8 mouse cellular contexts compared by ENCODE assay signal in genomic region chr2:170450933-170451332, GRCm38 (mm10). TPM values are rescaled to one million over a fixed set of nuclear protein-coding genes. Genes with fewer than 3 reads are reported as not detected.
DNase-seq lines count a peak whose midpoint lies in the region; ATAC-seq lines count a peak whose summit lies in the region.

No protein-coding gene starts in this region.

- H3K4me3 ChIP-seq in hindbrain, embryonic 16.5 days (ENCODE audit: low read length): no peak overlapping the region

- WGBS in hindbrain, embryonic 16.5 days: 7% methylated on average over 9 of the region's 9 CpGs

- ATAC-seq in hindbrain, embryonic 16.5 days: peak; percentile 40

- no peak overlapping the region for H3K27ac ChIP-seq in hindbrain, embryonic 16.5 days (ENCODE audit: low read depth, low read length)

- H3K27me3 ChIP-seq in hindbrain, embryonic 16.5 days (replicated peaks; ENCODE audit: control insufficient read depth, insufficient read depth, low read length): no peaks in the 10 kb centered on the region

- H3K9me3 ChIP-seq in hindbrain, embryonic 16.5 days (ENCODE audit: control insufficient read depth, low read length): no peaks in the 10 kb centered on the region

- H3K4me1 ChIP-seq in hindbrain, embryonic 16.5 days (ENCODE audit: control insufficient read depth, insufficient read depth, low read depth, low read length): no peaks in the 10 kb centered on the region; the same call in 1 of the 2 replicates

- no peaks in the 10 kb centered on the region for H3K36me3 ChIP-seq in hindbrain, embryonic 16.5 days (ENCODE audit: control insufficient read depth, insufficient read depth, low read length)

- peak; percentile 89 for DNase-seq in NIH3T3 (ENCODE audit: low read depth)
- peak; percentile 25 for DNase-seq in cerebellum, adult 9-11 months
- peak; percentile 58 to 65 for DNase-seq in frontal cortex, postnatal 25 days (ENCODE audit: low spot score in 2 of 2)
- peak; percentile 52 for DNase-seq in left cerebral cortex, adult 11 months (ENCODE audit: low spot score)
- DNase-seq in lung, postnatal 4 days: peak; percentile 77 to 85
- DNase-seq in right cerebral cortex, adult 2 months (ENCODE audit: low spot score in 2 of 2): peak; percentile 73 to 77
- DNase-seq in urinary bladder, postnatal 25 days (ENCODE audit: low spot score): peak; percentile 75

- no peak overlapping the region for H3K9ac ChIP-seq in hindbrain, embryonic 16.5 days (ENCODE audit: low read depth, low read length)

- H3K4me2 ChIP-seq in hindbrain, embryonic 16.5 days (ENCODE audit: low read length): no peak overlapping the region

RNA-seq across cellular contexts. Expression of gene Bcas1, which starts 23.3 kb away (rescaled TPM):
- 16.7 and 20.0 TPM in 2 replicates for polyA plus RNA-seq in hindbrain, embryonic 16.5 days (2015; fragmentation: Nextera tagmentation; extraction: Ambion mirVana)

RNA-seq across cellular contexts. Expression of gene Pfdn4, which starts 45.3 kb away (rescaled TPM):
- 99.8 and 124 TPM in 2 replicates for polyA plus RNA-seq in hindbrain, embryonic 16.5 days (2015; fragmentation: Nextera tagmentation; extraction: Ambion mirVana)

RNA-seq across cellular contexts. Expression of gene Cyp24a1, which starts 46.0 kb away (rescaled TPM):
- polyA plus RNA-seq in hindbrain, embryonic 16.5 days (2015; fragmentation: Nextera tagmentation; extraction: Ambion mirVana): 0.08 and 0.10 TPM in 2 replicates

Comparison
In these comparisons a context has a peak if more than half of its experiments do, and no peak if none do; other contexts are left out.
1. DNase-seq: peak in every context shown above with its lines; median percentile 89 in NIH3T3; 81 in lung, postnatal 4 days; 75 in right cerebral cortex, adult 2 months; 75 in urinary bladder, postnatal 25 days; 62 in frontal cortex, postnatal 25 days; 52 in left cerebral cortex, adult 11 months; 25 in cerebellum, adult 9-11 months.